Mouse (Mus musculus) retina, adult 2 months (tissue): Measurements from ENCODE around the gene Olfr889.
"Not testable (repeated sequence)": the region's sequence is repeated elsewhere in the genome, so short reads cannot be mapped to it uniquely, and the experiment has no call there.

ENCODE experiments used
- DNase-seq: peaks from one replicate; pipeline ENCODE4 v3.0.0-alpha.2; 2012; ENCODE audit warnings: low read depth, low spot score

The Olfr889 gene

DNA sequence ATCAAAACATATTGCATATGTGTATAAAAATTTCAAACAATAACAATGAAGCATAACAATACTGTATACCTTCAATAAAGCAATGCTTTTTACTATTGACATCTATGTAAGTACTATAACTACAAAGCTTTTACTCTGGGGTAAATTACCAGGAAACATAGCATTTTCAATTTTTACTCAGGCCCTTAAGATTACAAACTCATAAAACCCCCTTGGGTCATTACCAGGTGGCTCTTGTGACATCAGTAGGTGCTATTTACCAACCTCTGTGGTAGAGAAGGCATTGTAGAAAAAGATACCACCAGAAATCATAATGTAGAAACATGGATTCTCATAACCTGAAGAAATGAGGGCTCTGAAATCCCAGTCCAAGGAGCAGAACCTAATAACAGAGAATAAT lies at the start of gene Olfr889:
Gene Olfr889 (plus strand): TSS at position 301 of the 400 bp plus-strand sequence.
- no peak for DNase-seq

DNA sequence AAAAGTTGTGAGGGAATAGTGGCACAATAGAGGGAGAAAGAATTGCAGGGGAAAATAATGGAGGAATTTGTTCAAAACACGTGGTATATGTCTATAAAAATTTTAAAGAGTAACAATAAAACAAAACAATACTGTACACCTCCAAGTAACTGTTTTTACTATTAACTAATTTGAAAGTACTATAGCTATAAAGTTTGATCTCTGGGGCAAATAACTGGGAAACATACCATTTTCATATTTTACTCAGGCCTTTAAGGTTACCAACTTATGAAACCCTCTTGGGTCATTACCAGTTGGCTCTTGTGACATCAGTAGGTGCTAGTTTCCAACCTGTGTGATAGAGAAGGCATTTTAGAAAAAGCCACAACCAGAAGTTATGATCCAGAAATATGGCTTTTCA lies 31.2 kb upstream of the Olfr889 start, which contains the start of gene Olfr887:
Gene Olfr887 (plus strand): TSS at position 301 of the 400 bp plus-strand sequence.
- no peak for DNase-seq

DNA sequence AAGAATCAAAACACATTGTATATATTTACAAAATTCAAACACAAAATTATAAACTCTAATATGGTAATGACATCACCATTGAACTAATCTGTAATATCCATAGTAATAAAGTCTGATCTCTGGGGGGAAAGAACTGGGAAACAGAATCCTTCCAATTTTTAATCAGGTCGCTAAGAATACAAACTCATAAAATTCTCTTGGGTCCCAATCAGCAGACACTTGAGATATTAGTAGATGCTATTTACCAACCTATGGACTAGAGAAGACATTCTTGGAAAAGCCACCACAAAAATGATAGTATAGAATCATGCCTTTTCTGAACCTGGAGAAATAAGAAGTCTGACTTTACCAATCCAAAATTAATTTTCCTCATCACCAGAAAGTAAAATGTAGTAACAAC lies 7.2 kb upstream of the Olfr889 start, which contains the start of gene Olfr888:
Gene Olfr888 (plus strand): TSS at position 301 of the 400 bp plus-strand sequence.
- no peak for DNase-seq

DNA sequence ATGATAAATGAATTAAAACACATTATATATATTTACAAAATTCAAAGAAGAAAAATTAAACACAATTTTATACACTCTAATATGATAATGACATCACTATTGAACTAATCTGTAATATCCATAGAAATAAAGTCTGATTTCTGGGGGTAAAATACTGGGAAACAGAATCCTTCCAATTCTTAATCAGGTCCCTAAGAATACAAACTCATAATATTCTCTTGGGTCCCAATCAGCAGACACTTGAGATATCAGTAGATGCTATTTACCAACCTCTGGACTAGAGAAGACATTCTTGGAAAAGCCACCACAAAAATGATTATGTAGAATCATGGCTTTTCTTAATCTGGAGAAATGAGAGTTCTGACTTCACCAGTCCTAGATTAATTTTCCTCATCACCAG lies 27.2 kb downstream of the Olfr889 start, which contains the start of gene Olfr890:
Gene Olfr890 (plus strand): TSS at position 301 of the 400 bp plus-strand sequence.
- no peak for DNase-seq

GRCm38 (mm10) chr9:38168341-38168740 lies 53.3 kb downstream of the Olfr889 start:
- DNase-seq = not testable (repeated sequence)
